Comparison of ENCODE assay signal across 16 mouse cellular contexts in the genomic region with DNA sequence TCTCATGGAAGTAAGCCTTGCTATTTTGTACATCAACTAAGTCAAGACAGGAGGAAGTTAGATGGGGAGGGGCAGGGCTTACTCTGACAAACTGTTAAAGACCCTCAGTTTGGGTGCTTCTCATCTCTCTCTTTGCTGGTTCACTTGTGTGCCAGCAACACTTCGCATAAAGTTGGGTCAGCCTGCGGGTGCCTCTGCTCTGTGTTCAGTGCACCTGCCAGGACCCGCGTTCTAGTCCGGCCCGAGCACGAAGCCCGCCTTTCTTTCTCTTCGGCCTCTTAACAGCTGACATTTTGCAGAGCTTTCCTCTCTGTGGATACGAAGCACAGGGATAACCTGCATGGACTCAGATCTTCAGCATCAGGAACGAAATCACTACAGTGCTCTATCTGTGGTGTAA.
"Had no signal": no experiment of that assay in that cellular context is flagged by ENCODE, and none has a peak within 500 bp of the region (broad histone marks: within the 10 kb centered on the region; RNA-seq: fewer than 3 reads in every experiment).

No protein-coding gene starts in this region.

- H3K4me2 ChIP-seq: neural tube, embryonic 13.5 days; neural tube, embryonic 15.5 days; stomach, embryonic 15.5 days had no signal

- H3K27me3 ChIP-seq: neural tube, embryonic 15.5 days had no signal

- H3K4me3 ChIP-seq: neural tube, embryonic 13.5 days; neural tube, embryonic 15.5 days; stomach, embryonic 15.5 days had no signal

- H3K27ac ChIP-seq: neural tube, embryonic 13.5 days; neural tube, embryonic 15.5 days; stomach, embryonic 15.5 days; stomach, postnatal 0 days had no signal

- H3K9ac ChIP-seq: neural tube, embryonic 13.5 days; neural tube, embryonic 15.5 days; stomach, embryonic 15.5 days had no signal

- DNase-seq: retina, postnatal 1 day; right cerebral cortex, adult 18-20 months; right cerebral cortex, postnatal 14 days; right cerebral cortex, postnatal 25 days; right cerebral cortex, postnatal 4 days; spleen, adult 18-20 months; thymus, adult 18-20 months; thymus, adult 2 months; thymus, postnatal 14 days; thymus, postnatal 25 days; thymus, postnatal 36 days; thymus, postnatal 4 days had no signal

- H3K9me3 ChIP-seq: neural tube, embryonic 13.5 days; neural tube, embryonic 15.5 days; stomach, embryonic 15.5 days had no signal

- H3K36me3 ChIP-seq: neural tube, embryonic 13.5 days; neural tube, embryonic 15.5 days; stomach, embryonic 15.5 days had no signal
